Comparison of ENCODE assay signal across 8 mouse cellular contexts in the genomic region with DNA sequence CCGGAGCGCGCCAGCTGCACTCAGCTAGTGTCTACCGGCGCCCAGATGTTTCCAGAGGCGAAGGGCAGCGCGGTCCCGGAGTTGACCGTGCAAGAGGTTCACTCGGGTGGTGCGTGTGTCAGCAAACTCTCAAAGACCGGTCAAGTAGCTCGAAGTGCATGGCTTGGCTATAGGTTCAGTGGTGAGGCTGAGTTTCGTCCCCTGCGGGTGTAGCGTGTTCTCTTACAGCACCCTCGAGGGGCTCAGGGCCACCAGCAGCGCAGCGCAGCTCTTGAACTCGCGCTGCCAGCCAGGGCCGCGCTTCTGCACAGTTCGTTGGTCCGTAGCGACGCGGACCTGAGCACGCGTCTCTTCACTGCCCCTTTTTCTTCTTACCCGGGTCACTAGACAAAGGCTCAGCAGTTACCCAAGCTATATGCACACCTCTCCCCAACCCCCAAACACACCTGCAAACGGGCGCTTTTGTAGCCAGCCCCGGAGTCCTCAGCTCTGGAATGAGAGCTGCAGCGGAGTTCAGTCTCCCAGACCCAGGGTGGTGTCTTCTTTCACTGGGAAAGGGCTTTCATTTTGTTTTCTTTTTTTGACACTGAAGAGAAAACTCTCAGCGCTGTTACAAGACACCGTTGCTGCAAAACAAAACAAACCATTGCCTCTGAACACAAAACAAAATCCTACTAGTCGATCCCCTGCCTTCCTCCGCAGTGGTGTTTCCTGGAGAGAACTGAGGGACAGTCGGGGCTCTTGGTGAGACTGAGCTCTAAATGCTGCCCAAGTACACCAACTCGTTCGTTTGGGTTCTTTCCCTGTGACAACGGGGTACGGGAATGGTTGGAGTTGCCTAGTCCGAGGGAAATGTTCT. TPM values are rescaled to one million over a fixed set of nuclear protein-coding genes. Genes with fewer than 3 reads are reported as not detected.
A peak's percentile ranks its signal among the peaks of the same experiment; 100 is the strongest.
DNase-seq lines count a peak whose midpoint lies in the region; ATAC-seq and TF ChIP-seq lines count a peak whose summit lies in the region.

No protein-coding gene starts in this region.

- H3K9me3 ChIP-seq in heart, embryonic 14.5 days (ENCODE audit: control insufficient read depth, low read length), result no peaks in the 10 kb centered on the region

- no peaks in the 10 kb centered on the region for H3K36me3 ChIP-seq in testis, adult 2 months (ENCODE audit: control insufficient read depth, insufficient read depth, low read length)
- peaks cover 26% of the 10 kb centered on the region for H3K36me3 ChIP-seq in heart, embryonic 14.5 days (ENCODE audit: control insufficient read depth, insufficient read depth, low read length)
- no peaks in the 10 kb centered on the region for H3K36me3 ChIP-seq in myocyte (ENCODE audit: control insufficient read depth, insufficient read depth)

- peaks cover 15% of the 10 kb centered on the region for H3K4me1 ChIP-seq in testis, adult 2 months (ENCODE audit: control insufficient read depth, insufficient read depth, low read length)
- peaks cover 5 to 13% of the 10 kb centered on the region in 2 experiments; a peak in 3 of 4 replicates for H3K4me1 ChIP-seq in heart, embryonic 14.5 days (ENCODE audit: control insufficient read depth in 2 of 2, insufficient read depth in 2 of 2, low read length in 2 of 2)

- H3K79me2 ChIP-seq in myocyte (ENCODE audit: control insufficient read depth, insufficient read depth), result no peaks in the 10 kb centered on the region

- DNase-seq in adrenal gland, adult (ENCODE audit: inconsistent age in 2 of 2, low spot score in 1 of 2), result peak; percentile 9 to 56
- no peak for DNase-seq in adrenal gland, adult 8-10 months
- DNase-seq in testis, postnatal 14 days (ENCODE audit: low spot score), result no peak
- DNase-seq in kidney, postnatal 25 days, result peak; percentile 41 to 60

- no peak for ATAC-seq in heart, embryonic 14.5 days (ENCODE audit: insufficient number of reproducible peaks, insufficient read depth, low FRiP score, low read depth)
- no peak for ATAC-seq in inflammation-experienced regulatory T-cells, adult 6 months

- TF ChIP-seq CTCF in testis, adult 2 months (IDR thresholded peaks at IDR 0.05; ENCODE audit: control insufficient read depth, insufficient read depth, insufficient replicate concordance, low read depth, low read length), result no peak

- WGBS in heart, embryonic 14.5 days, result under 1% methylated on average over 46 of the region's 46 CpGs

- H3K27ac ChIP-seq in testis, adult 2 months (ENCODE audit: control insufficient read depth, insufficient read depth, low read depth, low read length), result peak overlapping the region; percentile 19; the same call in 1 of the 2 replicates
- peak overlapping the region in 1 of 2 experiments; percentile 69; a peak in 3 of 4 replicates for H3K27ac ChIP-seq in heart, embryonic 14.5 days (replicated peaks in 1 of 2; ENCODE audit: control insufficient read depth in 1 of 2, insufficient read depth in 1 of 2, low read depth in 2 of 2, low read length in 2 of 2)

- H3K9ac ChIP-seq in heart, embryonic 14.5 days (ENCODE audit: low read length), result peak overlapping the region; percentile 90

- no peak for TF ChIP-seq POLR2A in testis, adult 2 months (IDR thresholded peaks at IDR 0.05; ENCODE audit: control insufficient read depth, low read depth, low read length)
- TF ChIP-seq POLR2A in myocyte (IDR thresholded peaks at IDR 0.05; ENCODE audit: insufficient read length, low read depth), result no peak

- H3ac ChIP-seq in myocyte (ENCODE audit: control insufficient read depth, insufficient read length), result peak overlapping the region; percentile 42

- no peaks in the 10 kb centered on the region for H3K27me3 ChIP-seq in testis, adult 2 months (ENCODE audit: control insufficient read depth, insufficient read depth, low read length)
- peaks cover 57% of the 10 kb centered on the region for H3K27me3 ChIP-seq in heart, embryonic 14.5 days (ENCODE audit: control insufficient read depth, insufficient read depth, low read length)
- no peaks in the 10 kb centered on the region for H3K27me3 ChIP-seq in myocyte (ENCODE audit: control insufficient read depth, insufficient read depth, insufficient read length)

- H3K4me3 ChIP-seq in testis, adult 2 months (ENCODE audit: control insufficient read depth, low read depth, low read length), result peak overlapping the region; percentile 87
- peak overlapping the region; percentile 73 to 79 for H3K4me3 ChIP-seq in heart, embryonic 14.5 days (ENCODE audit: control insufficient read depth in 1 of 2, insufficient read depth in 1 of 2, low read depth in 1 of 2, low read length in 2 of 2)
- peak overlapping the region; percentile 31 for H3K4me3 ChIP-seq in myocyte

- H3K4me2 ChIP-seq in heart, embryonic 14.5 days (ENCODE audit: low read length), result peak overlapping the region; percentile 90
- H3K4me2 ChIP-seq in myocyte (ENCODE audit: low read depth), result peak overlapping the region; percentile 92

TF ChIP-seq in myocyte, 11 proteins besides CTCF, POLR2A, EP300 and RAD21:
- no peak for TF ChIP-seq TCF12 (IDR thresholded peaks at IDR 0.05; ENCODE audit: insufficient read depth, poor library complexity, severe bottlenecking)
- TF ChIP-seq MAX (IDR thresholded peaks at IDR 0.05; ENCODE audit: low read depth), result no peak
- no peak for TF ChIP-seq USF1 (IDR thresholded peaks at IDR 0.05; ENCODE audit: low read depth)
- TF ChIP-seq CEBPB (IDR thresholded peaks at IDR 0.05; ENCODE audit: insufficient read depth, poor library complexity, severe bottlenecking), result no peak
- no peak for TF ChIP-seq E2F4 (IDR thresholded peaks at IDR 0.05; ENCODE audit: insufficient read depth)
- TF ChIP-seq REST (IDR thresholded peaks at IDR 0.05; ENCODE audit: insufficient read depth, insufficient read length), result no peak
- TF ChIP-seq POLR2AphosphoS2 (IDR thresholded peaks at IDR 0.05; ENCODE audit: insufficient read length, low read depth), result no peak
- TF ChIP-seq SRF (IDR thresholded peaks at IDR 0.05; ENCODE audit: control insufficient read depth, insufficient read length, low read depth), result no peak
- TF ChIP-seq MYOD1 (IDR thresholded peaks at IDR 0.05; ENCODE audit: control insufficient read depth in 1 of 3, insufficient read length in 2 of 3, low read depth in 2 of 3), result no peak
- no peak for TF ChIP-seq MYOG (IDR thresholded peaks at IDR 0.05; ENCODE audit: control insufficient read depth in 1 of 3, insufficient read depth in 1 of 3, insufficient read length in 2 of 3, low read depth in 2 of 3)
- TF ChIP-seq TCF3 (IDR thresholded peaks at IDR 0.05; ENCODE audit: insufficient read length, low read depth), result no peak

RNA-seq across cellular contexts. Expression of a gene that starts 0.9 kb away (rescaled TPM):
- total RNA-seq in adrenal gland, adult 8-10 months (2022), result 10 to 100 TPM; 37.4 to 94.2 (median 64.5) TPM
- polyA plus RNA-seq in testis, adult 2 months (2012; rRNA removed), result 10.4 and 17.7 TPM in 2 replicates
- 121 and 144 TPM in 2 replicates for polyA plus RNA-seq in heart, embryonic 14.5 days (2014; fragmentation: Nextera tagmentation; extraction: Ambion mirVana)
- polyA plus RNA-seq in myocyte (2012; fragmentation: generic; extraction: Trizol), result 7.5 TPM
- polyA plus RNA-seq in inflammation-experienced regulatory T-cells, adult 6 months (2017; shearing (Covaris generic)), result not detected

Comparison
In these comparisons a context has a peak if more than half of its experiments do, and no peak if none do; other contexts are left out.
1. DNase-seq: peak in adrenal gland, adult (2 of 2) and kidney, postnatal 25 days (2 of 2); none in adrenal gland, adult 8-10 months (single experiment) and testis, postnatal 14 days (single experiment).
2. H3K4me3 ChIP-seq: peak in every context shown above with its lines; median percentile 87 in testis, adult 2 months; 76 in heart, embryonic 14.5 days; 31 in myocyte.